Mouse (Mus musculus) embryonic facial prominence, embryonic 11.5 days (tissue): ENCODE measurements at regions not wholly inside any gene's neighbourhood (a gene's known extent, or its start where the extent isn't known, plus 50 kb on each side); places are given as distances from the start of the nearest gene placed in this dataset.

ENCODE experiments used
- ATAC-seq: fragments of 200-750 bp; cut with Nextera tagmentation; replicated peaks from 2 replicates; pipeline ENCODE4 v1.8.0; 2017; ENCODE audit warnings: low read depth; ENCODE audit not compliant: insufficient number of reproducible peaks, low FRiP score, low TSS enrichment
- DNase-seq: peaks from one replicate; pipeline ENCODE4 v3.0.0-alpha.2; 2015; ENCODE audit warnings: low spot score
- H3K27ac ChIP-seq: fragments of 300-500 bp; sonication (generic); replicated peaks from 2 replicates; pipeline ENCODE4 v1.5.1; 2014; ENCODE audit warnings: mild to moderate bottlenecking, low read depth, low read length, control low read depth
- H3K27me3 ChIP-seq: fragments of 300-500 bp; sonication (generic); 2 replicates; pipeline ENCODE4 v1.6.1; 2014; ENCODE audit warnings: mild to moderate bottlenecking, low read length, moderate library complexity, mixed read lengths; ENCODE audit not compliant: control insufficient read depth, insufficient read depth
- H3K36me3 ChIP-seq: fragments of 300-500 bp; sonication (generic); replicated peaks from 2 replicates; pipeline ENCODE4 v1.6.1; 2014; ENCODE audit warnings: low read depth, mild to moderate bottlenecking, low read length, moderate library complexity, mixed read lengths; ENCODE audit not compliant: control insufficient read depth, insufficient read depth
- H3K4me1 ChIP-seq: fragments of 300-500 bp; sonication (generic); 2 replicates; pipeline ENCODE4 v1.6.1; 2014; ENCODE audit warnings: low read length, mixed read lengths; ENCODE audit not compliant: control insufficient read depth, insufficient read depth
- H3K4me2 ChIP-seq: fragments of 300-500 bp; sonication (generic); 2 replicates; pipeline ENCODE4 v1.6.1; 2014; ENCODE audit warnings: low read depth, mild to moderate bottlenecking, control low read depth, low read length, moderate library complexity
- H3K4me3 ChIP-seq: fragments of 300-500 bp; sonication (generic); 2 replicates; pipeline ENCODE4 v1.5.1; 2014; ENCODE audit warnings: low read depth, low read length, control low read depth
- H3K9ac ChIP-seq: fragments of 300-500 bp; sonication (generic); replicated peaks from 2 replicates; pipeline ENCODE4 v1.6.1; 2014; ENCODE audit warnings: mild to moderate bottlenecking, control low read depth, low read length
- H3K9me3 ChIP-seq: fragments of 300-500 bp; sonication (generic); replicated peaks from 2 replicates; pipeline ENCODE4 v1.6.1; 2016; ENCODE audit warnings: mild to moderate bottlenecking, low read length, inconsistent platforms, mixed read lengths; ENCODE audit not compliant: control insufficient read depth
- WGBS: fragments of 180-500 bp; shearing (Covaris S2); extraction: QIAGEN DNeasy Blood & Tissue Kit; methylation state at CpG from one replicate; pipeline ENCODE4 v1.1.7; 2014; 5-methylcytosine and 5-hydroxymethylcytosine counted together

- DNase-seq (no peak), ATAC-seq (no peak)
- Histone ChIP-seq H3K27me3 (no peaks in the 10 kb centered on the region), H3K4me2 (no peak overlapping the region), H3K36me3 (no peaks in the 10 kb centered on the region), H3K9me3 (no peaks in the 10 kb centered on the region), H3K4me3 (no peak overlapping the region), H3K9ac (no peak overlapping the region), H3K4me1 (no peaks in the 10 kb centered on the region), H3K27ac (no peak overlapping the region)
These were observed 424.2 kb downstream of the Cntn6 start for GRCm38 (mm10) chr6:104916787-104917186.

GRCm38 (mm10) chr6:104922577-104922976 lies 430.0 kb downstream of the Cntn6 start:
- no peak overlapping the region for H3K4me2 ChIP-seq
- H3K27ac ChIP-seq: no peak overlapping the region
- H3K36me3 ChIP-seq: no peaks in the 10 kb centered on the region
- no peaks in the 10 kb centered on the region for H3K27me3 ChIP-seq
- H3K4me1 ChIP-seq: no peaks in the 10 kb centered on the region
- 83% methylated on average over 1 of the region's 1 CpGs for WGBS
- no peaks in the 10 kb centered on the region for H3K9me3 ChIP-seq
- no peak overlapping the region for H3K4me3 ChIP-seq
- no peak for DNase-seq
- ATAC-seq: no peak
- H3K9ac ChIP-seq: no peak overlapping the region

- no peaks in the 10 kb centered on the region for H3K9me3 ChIP-seq
- no peaks in the 10 kb centered on the region for H3K4me1 ChIP-seq
- DNase-seq (no peak), ATAC-seq (no peak)
- no peak overlapping the region for H3K4me3 ChIP-seq
- H3K27me3 ChIP-seq: no peaks in the 10 kb centered on the region
- no peak overlapping the region for H3K27ac ChIP-seq
- H3K36me3 ChIP-seq: no peaks in the 10 kb centered on the region
- no peak overlapping the region for H3K4me2 ChIP-seq
- no peak overlapping the region for H3K9ac ChIP-seq
These were observed 433.5 kb downstream of the Cntn6 start for GRCm38 (mm10) chr6:104926088-104926487.

GRCm38 (mm10) chr6:104930284-104930683 lies 437.7 kb downstream of the Cntn6 start:
- Histone ChIP-seq H3K9me3 (no peaks in the 10 kb centered on the region), H3K4me2 (no peak overlapping the region), H3K36me3 (no peaks in the 10 kb centered on the region), H3K27me3 (no peaks in the 10 kb centered on the region), H3K27ac (no peak overlapping the region), H3K4me3 (no peak overlapping the region), H3K4me1 (no peaks in the 10 kb centered on the region), H3K9ac (no peak overlapping the region)
- DNase-seq (no peak), ATAC-seq (no peak)
- 80% methylated on average over 5 of the region's 5 CpGs for WGBS

- ATAC-seq: no peak
- 94% methylated on average over 4 of the region's 4 CpGs for WGBS
- DNase-seq: no peak
- Histone ChIP-seq H3K4me3 (no peak overlapping the region), H3K9ac (no peak overlapping the region), H3K9me3 (no peaks in the 10 kb centered on the region), H3K4me2 (no peak overlapping the region), H3K4me1 (no peaks in the 10 kb centered on the region), H3K27ac (no peak overlapping the region), H3K27me3 (no peaks in the 10 kb centered on the region), H3K36me3 (no peaks in the 10 kb centered on the region)
These were observed 439.6 kb downstream of the Cntn6 start for GRCm38 (mm10) chr6:104932153-104932552.

- whole genome bisulfite sequencing: 90% methylated on average over 1 of the region's 1 CpGs
- no peak overlapping the region for H3K9ac ChIP-seq
- no peaks in the 10 kb centered on the region for H3K4me1 ChIP-seq
- H3K36me3 ChIP-seq: no peaks in the 10 kb centered on the region
- no peaks in the 10 kb centered on the region for H3K9me3 ChIP-seq
- no peak for DNase-seq
- no peak overlapping the region for H3K4me3 ChIP-seq
- ATAC-seq: no peak
- H3K27ac ChIP-seq: no peak overlapping the region
- no peaks in the 10 kb centered on the region for H3K27me3 ChIP-seq
- no peak overlapping the region for H3K4me2 ChIP-seq
These were observed 446.5 kb downstream of the Cntn6 start for GRCm38 (mm10) chr6:104939134-104939533.

- H3K4me2 ChIP-seq: no peak overlapping the region
- H3K36me3 ChIP-seq: no peaks in the 10 kb centered on the region
- no peak overlapping the region for H3K4me3 ChIP-seq
- ATAC-seq (no peak), DNase-seq (no peak)
- H3K27ac ChIP-seq: no peak overlapping the region
- H3K27me3 ChIP-seq: no peaks in the 10 kb centered on the region
- no peaks in the 10 kb centered on the region for H3K9me3 ChIP-seq
- no peak overlapping the region for H3K9ac ChIP-seq
- H3K4me1 ChIP-seq: no peaks in the 10 kb centered on the region
These were observed 481.9 kb downstream of the Cntn6 start for GRCm38 (mm10) chr6:104974517-104974916.

- no peak overlapping the region for H3K4me2 ChIP-seq
- no peaks in the 10 kb centered on the region for H3K27me3 ChIP-seq
- no peaks in the 10 kb centered on the region for H3K4me1 ChIP-seq
- H3K27ac ChIP-seq: no peak overlapping the region
- no peak overlapping the region for H3K9ac ChIP-seq
- no peak overlapping the region for H3K4me3 ChIP-seq
- WGBS: 68% methylated on average over 1 of the region's 1 CpGs
- no peak for DNase-seq
- no peaks in the 10 kb centered on the region for H3K9me3 ChIP-seq
- no peak for ATAC-seq
- no peaks in the 10 kb centered on the region for H3K36me3 ChIP-seq
These were observed 491.6 kb downstream of the Cntn6 start for GRCm38 (mm10) chr6:104984144-104984543.

- no peak overlapping the region for H3K4me3 ChIP-seq
- no peak overlapping the region for H3K9ac ChIP-seq
- DNase-seq (no peak), ATAC-seq (no peak)
- no peaks in the 10 kb centered on the region for H3K9me3 ChIP-seq
- no peak overlapping the region for H3K4me2 ChIP-seq
- H3K36me3 ChIP-seq: no peaks in the 10 kb centered on the region
- no peaks in the 10 kb centered on the region for H3K4me1 ChIP-seq
- 89% methylated on average over 4 of the region's 4 CpGs for WGBS
- H3K27me3 ChIP-seq: no peaks in the 10 kb centered on the region
- H3K27ac ChIP-seq: no peak overlapping the region
These were observed 497.3 kb downstream of the Cntn6 start for GRCm38 (mm10) chr6:104989863-104990262.
